Mouse (Mus musculus) megakaryocyte, embryonic 14.5 days (primary cell): ENCODE results near the gene Ncoa1.

Source experiments
- FLI1 ChIP-seq: IDR thresholded peaks from 2 replicates; pipeline ENCODE4 v1.6.1; 2012; ENCODE audit warnings: low read length, inconsistent platforms, mixed read lengths
- GATA1 ChIP-seq: IDR thresholded peaks from 3 replicates; pipeline ENCODE4 v1.6.1; 2012; ENCODE audit warnings: mixed read lengths, low read length, inconsistent platforms, borderline replicate concordance

DNA sequence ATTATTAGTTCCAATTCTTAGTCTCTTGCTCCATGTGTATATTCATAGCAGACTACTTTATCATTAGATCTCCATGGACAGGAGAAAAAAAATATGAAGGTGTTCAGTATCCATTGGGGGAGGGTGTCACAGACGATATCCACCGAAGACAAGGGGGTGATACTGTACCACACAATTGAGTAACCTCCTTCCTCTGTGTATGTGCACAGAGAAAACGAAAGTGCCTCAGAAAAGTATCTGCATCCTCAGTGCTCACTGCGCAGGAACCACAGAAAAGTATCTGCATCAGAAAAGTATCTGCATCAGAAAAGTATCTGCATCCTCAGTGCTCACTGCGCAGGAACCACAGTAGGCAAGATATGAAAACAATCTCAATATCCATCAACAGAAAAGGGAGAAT lies 32.0 kb downstream of the Ncoa1 start:
- no peak for TF ChIP-seq FLI1
- TF ChIP-seq GATA1 = no peak
